Mouse (Mus musculus) liver, postnatal 0 days (tissue): ENCODE measurements at regions not wholly inside any gene's neighbourhood (a gene's known extent, or its start where the extent isn't known, plus 50 kb on each side); places are given as distances from the start of the nearest gene placed in this dataset.

Source experiments
- ATAC-seq: fragments of 200-750 bp; cut with Nextera tagmentation; 2 replicates; pipeline ENCODE4 v1.8.0; 2017; ENCODE audit warnings: mild to moderate bottlenecking, moderate library complexity
- DNase-seq: peaks from one replicate; pipeline ENCODE4 v3.0.0-alpha.2; 2016
- H3K27ac ChIP-seq: fragments of 300-500 bp; sonication (generic); 2 replicates; pipeline ENCODE4 v1.5.1; 2014; ENCODE audit warnings: antibody characterized with exemption, moderate library complexity, mild to moderate bottlenecking, low read depth
- H3K27me3 ChIP-seq: fragments of 300-500 bp; sonication (generic); 2 replicates; pipeline ENCODE4 v1.6.1; 2014; ENCODE audit warnings: low read length, control low read depth, mixed read lengths; ENCODE audit not compliant: insufficient read depth
- H3K36me3 ChIP-seq: fragments of 300-500 bp; sonication (generic); replicated peaks from 2 replicates; pipeline ENCODE4 v1.6.1; 2014; ENCODE audit warnings: mild to moderate bottlenecking, control low read depth, low read length, moderate library complexity, mixed read lengths; ENCODE audit not compliant: insufficient read depth
- H3K4me1 ChIP-seq: fragments of 300-500 bp; sonication (generic); 2 replicates; pipeline ENCODE4 v1.6.1; 2014; ENCODE audit warnings: antibody characterized with exemption, mild to moderate bottlenecking, control low read depth; ENCODE audit not compliant: insufficient read depth
- H3K4me2 ChIP-seq: fragments of 300-500 bp; sonication (generic); 2 replicates; pipeline ENCODE4 v1.6.1; 2014; ENCODE audit warnings: low read depth, mild to moderate bottlenecking, low read length, moderate library complexity, mixed read lengths
- H3K4me3 ChIP-seq: fragments of 300-500 bp; sonication (generic); 2 replicates; pipeline ENCODE4 v1.5.1; 2014; ENCODE audit warnings: low read depth, low read length
- H3K9ac ChIP-seq: fragments of 300-500 bp; sonication (generic); replicated peaks from 2 replicates; pipeline ENCODE4 v1.6.1; 2014; ENCODE audit warnings: mild to moderate bottlenecking, moderate library complexity
- H3K9me3 ChIP-seq: fragments of 300-500 bp; sonication (generic); 2 replicates; pipeline ENCODE4 v1.6.1; 2016; ENCODE audit warnings: mild to moderate bottlenecking, control low read depth, low read length, mixed read lengths
- CTCF ChIP-seq: sonication (generic); IDR thresholded peaks from 2 replicates; pipeline ENCODE4 v1.5.1; 2016; ENCODE audit warnings: antibody characterized with exemption, low read depth
- EP300 ChIP-seq: IDR thresholded peaks from 2 replicates; pipeline ENCODE4 v1.6.1; 2016; ENCODE audit warnings: antibody characterized with exemption, low read depth, mild to moderate bottlenecking
- WGBS: fragments of 180-500 bp; shearing (Covaris S2); extraction: QIAGEN DNeasy Blood & Tissue Kit; methylation state at CpG from one replicate; pipeline ENCODE4 v1.1.7; 2014; ENCODE audit not compliant: insufficient replicate concordance; 5-methylcytosine and 5-hydroxymethylcytosine counted together

GRCm38 (mm10) chr10:99459823-99460361, 196.9 kb downstream of the Dusp6 start:
- peak overlapping the region; percentile 91 for H3K27ac ChIP-seq
- no peaks in the 10 kb centered on the region for H3K36me3 ChIP-seq
- peak overlapping the region; percentile 3; the same call in 1 of the 2 replicates for H3K9ac ChIP-seq
- peak overlapping the region; percentile 48 for H3K4me3 ChIP-seq
- DNase-seq = peak; percentile 57
- H3K4me1 ChIP-seq = peaks cover 27% of the 10 kb centered on the region
- H3K4me2 ChIP-seq = peak overlapping the region; percentile 66
- TF ChIP-seq CTCF = peak; percentile 89
- no peak for TF ChIP-seq EP300
- 4% methylated on average over 10 of the region's 10 CpGs for WGBS
- no peaks in the 10 kb centered on the region for H3K27me3 ChIP-seq
- ATAC-seq = peak; percentile 75
- no peaks in the 10 kb centered on the region for H3K9me3 ChIP-seq

- peaks cover 30% of the 10 kb centered on the region for H3K4me1 ChIP-seq
- DNase-seq (peak; percentile 27), ATAC-seq (peak; percentile 30)
- H3K4me2 ChIP-seq = peak overlapping the region; percentile 66
- no peaks in the 10 kb centered on the region for H3K9me3 ChIP-seq
- H3K4me3 ChIP-seq = peak overlapping the region; percentile 48
- H3K27ac ChIP-seq = peak overlapping the region; percentile 91
- TF ChIP-seq EP300 (no peak), CTCF (no peak)
- H3K9ac ChIP-seq = peak overlapping the region; percentile 54
- WGBS = under 1% methylated on average over 17 of the region's 17 CpGs
- no peaks in the 10 kb centered on the region for H3K27me3 ChIP-seq
- H3K36me3 ChIP-seq = no peaks in the 10 kb centered on the region
Measured at GRCm38 (mm10) chr10:99460847-99461445, 197.9 kb downstream of the Dusp6 start.

GRCm38 (mm10) chr10:99461446-99461966, 198.5 kb downstream of the Dusp6 start:
- peak; percentile 60 for DNase-seq
- WGBS = 2% methylated on average over 13 of the region's 13 CpGs
- peaks cover 30% of the 10 kb centered on the region for H3K4me1 ChIP-seq
- H3K4me2 ChIP-seq = peak overlapping the region; percentile 66
- no peaks in the 10 kb centered on the region for H3K9me3 ChIP-seq
- ATAC-seq = peak; percentile 41
- H3K4me3 ChIP-seq = peak overlapping the region; percentile 48
- TF ChIP-seq EP300 (no peak), CTCF (no peak)
- H3K36me3 ChIP-seq = no peaks in the 10 kb centered on the region
- H3K27ac ChIP-seq = peak overlapping the region; percentile 91
- no peaks in the 10 kb centered on the region for H3K27me3 ChIP-seq
- H3K9ac ChIP-seq = peak overlapping the region; percentile 54

- ATAC-seq (no peak), DNase-seq (no peak)
- Histone ChIP-seq H3K36me3 (no peaks in the 10 kb centered on the region), H3K4me2 (peak overlapping the region; percentile 40), H3K27ac (peak overlapping the region; percentile 81), H3K27me3 (no peaks in the 10 kb centered on the region), H3K9me3 (no peaks in the 10 kb centered on the region), H3K4me3 (no peak overlapping the region), H3K9ac (no peak overlapping the region), H3K4me1 (peaks cover 24% of the 10 kb centered on the region)
- WGBS = 64% methylated on average over 1 of the region's 1 CpGs
- TF ChIP-seq CTCF (no peak), EP300 (no peak)
Measured at GRCm38 (mm10) chr10:99466695-99467094, 203.7 kb downstream of the Dusp6 start.

- no peaks in the 10 kb centered on the region for H3K36me3 ChIP-seq
- TF ChIP-seq EP300 = peak; percentile 53
- no peak for TF ChIP-seq CTCF
- H3K9me3 ChIP-seq = no peaks in the 10 kb centered on the region
- no peak overlapping the region for H3K9ac ChIP-seq
- no peak overlapping the region for H3K4me3 ChIP-seq
- ATAC-seq = peak; percentile 70
- H3K4me2 ChIP-seq = peak overlapping the region; percentile 40
- peaks cover 21% of the 10 kb centered on the region for H3K4me1 ChIP-seq
- no peak for DNase-seq
- H3K27me3 ChIP-seq = no peaks in the 10 kb centered on the region
- 30% methylated on average over 9 of the region's 9 CpGs for WGBS
- H3K27ac ChIP-seq = peak overlapping the region; percentile 81
Measured at GRCm38 (mm10) chr10:99467319-99467842, 204.3 kb downstream of the Dusp6 start.

GRCm38 (mm10) chr10:99468971-99469370, 205.9 kb downstream of the Dusp6 start:
- peaks cover 18% of the 10 kb centered on the region for H3K4me1 ChIP-seq
- H3K9me3 ChIP-seq = no peaks in the 10 kb centered on the region
- H3K4me2 ChIP-seq = no peak overlapping the region
- TF ChIP-seq CTCF = no peak
- no peak for TF ChIP-seq EP300
- no peak overlapping the region; the same call in 1 of the 2 replicates for H3K27ac ChIP-seq
- H3K4me3 ChIP-seq = no peak overlapping the region
- WGBS = 59% methylated on average over 3 of the region's 3 CpGs
- no peaks in the 10 kb centered on the region for H3K36me3 ChIP-seq
- no peak overlapping the region for H3K9ac ChIP-seq
- ATAC-seq (no peak), DNase-seq (no peak)
- H3K27me3 ChIP-seq = no peaks in the 10 kb centered on the region
